Mouse (Mus musculus) cerebellum, adult 18-20 months (tissue): ENCODE data around the gene Hmcn2.
A peak's percentile ranks its signal among the peaks of the same experiment; 100 is the strongest.

ENCODE experiments used
- DNase-seq, 2 experiments: peaks; one replicate each; pipeline ENCODE4 v3.0.0; 2021

Hmcn2 gene

GRCm38 (mm10) chr2:31305684-31306083 lies 8.5 kb upstream of the Hmcn2 start:
- peak in 1 of 2 experiments; percentile 52 for DNase-seq

DNA sequence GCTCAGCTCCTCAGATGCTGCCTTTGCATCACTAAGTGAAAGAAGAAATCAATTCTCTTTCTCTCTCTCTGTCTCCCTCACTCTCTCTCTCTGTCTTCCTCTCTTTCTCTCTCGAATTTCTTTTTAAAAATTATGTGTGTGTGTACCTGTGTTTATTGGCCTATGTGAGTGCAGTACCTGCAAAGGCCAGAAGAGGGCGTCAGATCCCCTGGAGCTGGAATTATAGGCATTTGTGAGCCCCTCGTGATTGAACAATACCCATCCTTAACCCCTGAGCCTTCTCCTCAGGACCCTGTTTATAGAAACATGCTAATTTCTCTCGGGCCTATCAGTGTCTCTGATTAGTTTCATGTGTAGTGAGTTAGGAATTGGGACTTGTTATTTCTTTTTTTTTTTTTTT lies 6.0 kb upstream of the Hmcn2 start:
- DNase-seq, result no peak

GRCm38 (mm10) chr2:31309549-31309948 lies 4.7 kb upstream of the Hmcn2 start:
- DNase-seq, result no peak

DNA sequence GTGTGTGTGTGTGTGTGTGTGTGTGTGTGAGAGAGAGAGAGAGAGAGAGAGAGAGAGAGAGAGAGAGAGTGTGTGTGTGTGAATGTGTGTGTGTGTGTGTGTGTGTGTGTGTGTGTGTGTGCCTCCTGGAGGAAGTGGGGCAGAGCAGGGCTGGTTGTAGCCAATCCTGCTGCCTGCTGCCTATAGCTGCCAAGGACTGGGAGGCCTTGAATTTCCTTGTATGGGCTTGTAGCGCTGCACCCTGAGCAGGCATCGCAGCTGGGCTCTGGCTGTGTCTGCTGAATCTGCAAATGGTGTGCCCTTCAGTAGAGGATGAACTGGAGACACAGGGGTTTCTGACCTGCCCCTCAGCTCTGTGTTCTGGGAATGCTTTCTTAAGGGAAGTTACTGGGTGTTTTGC lies 3.9 kb downstream of the Hmcn2 start:
- DNase-seq, result no peak

DNA sequence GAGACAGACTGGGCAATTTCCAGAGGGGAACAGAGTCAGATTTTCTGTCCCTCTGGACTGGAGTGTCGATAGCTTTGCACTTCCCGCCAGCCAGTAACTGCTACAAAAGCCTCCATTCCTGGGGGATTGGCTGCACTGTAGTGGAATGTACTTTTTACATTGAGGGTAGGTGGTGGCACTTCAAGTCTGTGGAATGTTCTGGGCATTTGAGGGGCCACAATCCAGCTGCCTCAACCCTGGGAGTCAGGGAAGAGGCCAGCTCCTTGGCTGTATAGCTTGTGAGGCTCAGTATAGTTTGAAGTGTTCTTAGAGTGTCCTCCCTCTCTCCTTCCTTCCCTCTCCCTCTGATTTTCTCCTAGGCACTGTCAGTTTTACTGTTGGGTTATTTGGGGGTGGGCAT lies 5.0 kb downstream of the Hmcn2 start:
- no peak for DNase-seq

DNA sequence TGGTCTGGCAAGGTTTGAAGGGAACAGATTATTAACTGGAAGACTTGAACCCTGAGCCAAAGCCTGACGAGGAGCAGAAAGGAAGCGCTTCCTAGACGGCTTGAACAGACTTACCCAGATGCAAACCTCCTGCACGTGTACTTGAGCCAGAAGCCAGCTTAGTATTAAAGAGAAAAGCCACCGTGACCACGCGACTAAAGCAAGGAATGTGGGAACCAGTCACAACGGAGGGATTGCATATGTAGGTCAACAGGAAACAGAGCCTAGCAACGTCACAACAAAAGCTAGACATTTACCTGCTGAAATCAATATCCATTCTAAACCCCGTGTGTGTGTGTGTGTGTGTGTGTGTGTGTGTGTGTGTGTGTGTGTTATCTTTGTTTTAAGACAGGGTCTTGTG lies 13.0 kb downstream of the Hmcn2 start:
- no peak for DNase-seq

DNA sequence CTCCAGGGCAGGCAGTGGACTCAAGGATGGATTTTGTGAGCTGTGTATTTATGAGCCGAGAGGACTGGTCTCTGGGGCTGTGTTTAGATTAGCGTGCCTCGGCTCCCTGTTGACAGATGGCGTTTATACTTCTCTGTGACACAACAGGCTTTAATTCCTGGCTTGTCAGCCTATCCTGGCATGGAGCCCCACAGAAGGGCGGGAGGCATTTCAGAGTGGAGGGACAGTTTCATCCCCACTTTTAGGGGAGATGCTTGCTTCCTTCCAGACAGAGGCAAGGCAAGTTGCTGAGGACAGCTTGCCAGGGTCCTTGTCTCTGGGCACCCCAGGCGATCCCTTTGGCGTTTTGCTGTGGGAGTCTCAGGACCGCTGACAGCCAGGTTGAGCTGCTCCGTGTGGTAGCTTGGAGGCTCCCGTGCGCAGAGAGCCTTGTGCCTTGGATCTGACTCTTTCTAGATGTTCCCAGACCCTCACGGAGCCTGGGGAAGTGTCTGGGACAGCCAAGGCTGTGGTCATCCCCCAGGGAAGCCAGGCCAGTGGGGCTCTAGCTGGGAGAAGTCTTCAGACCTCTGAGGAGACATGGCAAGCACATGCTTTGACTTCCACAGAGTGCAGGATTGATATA lies 23.6 kb downstream of the Hmcn2 start:
- peak; percentile 27 to 40 for DNase-seq

DNA sequence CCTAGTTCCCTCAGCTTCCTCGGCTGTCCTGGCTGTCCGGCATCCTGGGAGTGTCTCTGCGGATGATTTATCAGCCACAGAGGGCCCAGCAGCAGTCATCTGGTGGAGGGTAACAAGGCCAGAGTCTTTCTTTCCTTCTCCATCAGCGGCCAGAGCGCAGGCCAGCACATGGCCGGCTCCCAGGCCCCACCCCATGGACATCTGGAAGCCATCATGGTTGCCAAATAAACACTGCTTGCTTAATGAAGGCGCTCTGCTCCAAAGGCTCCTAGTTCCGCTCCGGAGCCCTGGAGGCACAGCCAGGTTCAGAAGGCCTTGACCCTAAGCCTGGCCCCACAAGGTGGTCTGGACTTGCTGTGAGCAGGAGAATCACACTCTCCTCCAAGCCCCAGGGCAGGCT lies 25.6 kb downstream of the Hmcn2 start:
- peak in 1 of 2 experiments; percentile 6 for DNase-seq

- no peak for DNase-seq
These were observed 27.7 kb downstream of the Hmcn2 start for GRCm38 (mm10) chr2:31341726-31342535.

- DNase-seq, result no peak
These were observed 31.9 kb downstream of the Hmcn2 start for GRCm38 (mm10) chr2:31346096-31346495.

DNA sequence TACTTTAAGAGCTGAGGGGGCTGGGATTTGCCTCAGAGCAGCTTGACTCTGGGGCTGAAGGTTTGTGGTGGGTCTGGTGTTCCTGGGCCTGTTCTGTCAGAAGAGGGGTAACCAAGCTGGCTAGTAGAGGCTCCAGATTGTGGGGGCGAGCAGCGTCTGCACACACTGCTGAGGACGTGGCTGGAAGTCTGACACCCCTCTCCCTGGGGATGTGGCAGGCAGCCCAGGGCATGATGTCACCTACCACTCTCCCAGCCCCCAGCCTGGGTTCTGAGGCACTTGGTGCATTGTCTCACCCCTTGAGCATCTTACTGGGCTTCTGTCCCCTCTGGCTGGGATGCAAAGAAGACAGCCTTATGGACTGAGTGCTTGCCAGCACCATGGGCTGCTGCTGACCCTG lies 34.2 kb downstream of the Hmcn2 start:
- no peak for DNase-seq

DNA sequence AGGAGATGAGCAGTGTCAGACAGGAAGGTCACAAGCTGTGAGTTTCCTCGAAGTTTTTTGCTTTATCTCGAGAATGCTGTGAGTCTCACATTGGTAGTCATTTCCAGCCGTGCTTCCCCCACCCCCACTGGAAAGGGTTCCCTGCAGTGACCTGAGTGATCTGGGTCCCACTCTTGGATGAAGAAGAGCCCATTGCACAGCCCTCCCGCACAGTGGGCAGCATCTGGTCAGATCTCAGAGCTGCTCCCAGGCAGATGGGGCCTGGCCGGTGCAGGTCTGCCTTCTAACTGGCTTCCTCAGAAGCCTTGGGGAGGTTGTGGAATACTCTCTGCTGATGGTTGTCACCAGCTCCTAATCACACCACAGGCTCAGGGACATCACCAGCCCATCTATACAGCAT lies 34.6 kb downstream of the Hmcn2 start:
- no peak for DNase-seq

GRCm38 (mm10) chr2:31356771-31357170 lies 42.6 kb downstream of the Hmcn2 start:
- no peak for DNase-seq

GRCm38 (mm10) chr2:31359316-31359715 lies 45.1 kb downstream of the Hmcn2 start:
- no peak for DNase-seq

DNA sequence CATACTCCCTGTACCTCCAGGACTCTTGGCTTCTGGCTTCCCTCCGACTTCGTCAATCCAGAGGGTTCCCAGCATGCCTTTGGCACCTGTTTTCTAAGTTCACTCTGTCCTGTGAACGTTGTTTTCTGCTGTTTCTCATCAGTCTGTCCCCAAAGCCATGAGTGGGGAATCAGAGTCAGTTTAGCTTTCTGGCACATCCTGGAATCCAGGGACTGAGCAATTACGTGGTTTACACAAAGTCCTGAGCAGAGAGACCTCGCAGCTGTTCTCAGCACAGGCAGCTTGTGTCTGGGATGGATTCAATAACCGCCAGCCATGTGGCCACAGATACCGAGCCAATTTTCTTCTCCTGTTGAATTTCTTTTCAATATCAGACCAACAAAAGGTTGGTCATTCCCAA lies 53.0 kb downstream of the Hmcn2 start:
- DNase-seq, result no peak

GRCm38 (mm10) chr2:31371396-31371795 lies 57.2 kb downstream of the Hmcn2 start:
- no peak for DNase-seq

DNA sequence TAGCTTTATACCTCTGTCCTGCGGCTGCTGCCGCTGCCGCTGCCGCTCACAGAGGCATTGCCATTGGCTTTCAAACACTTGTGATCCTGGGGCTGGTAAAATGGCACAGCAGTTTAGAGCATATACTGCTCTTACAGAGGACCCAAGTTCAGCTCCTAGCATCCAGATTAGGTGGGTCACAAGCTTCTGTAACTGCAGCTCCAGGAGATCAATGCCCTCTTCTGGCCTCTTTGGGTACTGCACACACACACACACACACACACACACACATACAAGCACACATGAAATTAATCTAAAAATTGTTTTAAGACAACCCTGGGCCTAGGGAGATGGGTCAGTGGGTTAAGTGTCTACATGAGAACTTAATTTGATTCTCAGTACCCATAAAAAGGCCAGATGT lies 58.0 kb downstream of the Hmcn2 start:
- no peak for DNase-seq

GRCm38 (mm10) chr2:31374415-31374814 lies 60.2 kb downstream of the Hmcn2 start:
- DNase-seq, result no peak

DNA sequence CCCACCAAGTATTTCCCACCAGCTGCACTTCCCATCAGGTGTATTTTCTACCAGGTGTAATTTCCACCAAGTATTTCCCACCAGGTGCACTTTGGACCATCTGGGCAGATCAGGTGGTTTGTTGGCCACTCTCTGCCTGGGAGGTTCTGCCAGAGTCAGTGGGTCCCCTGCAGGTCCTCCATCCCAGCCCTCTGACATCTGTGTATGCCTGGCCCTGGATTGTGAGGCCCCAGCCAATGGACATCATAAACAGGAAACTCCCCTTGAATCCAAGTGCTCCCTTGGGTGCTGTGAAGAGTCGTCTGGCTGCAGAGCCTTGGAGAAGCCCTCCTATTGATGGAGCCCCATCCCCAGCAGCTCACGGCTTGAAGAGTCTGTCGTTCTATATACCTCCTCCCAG lies 61.8 kb downstream of the Hmcn2 start:
- peak in 1 of 2 experiments; percentile 21 for DNase-seq

DNA sequence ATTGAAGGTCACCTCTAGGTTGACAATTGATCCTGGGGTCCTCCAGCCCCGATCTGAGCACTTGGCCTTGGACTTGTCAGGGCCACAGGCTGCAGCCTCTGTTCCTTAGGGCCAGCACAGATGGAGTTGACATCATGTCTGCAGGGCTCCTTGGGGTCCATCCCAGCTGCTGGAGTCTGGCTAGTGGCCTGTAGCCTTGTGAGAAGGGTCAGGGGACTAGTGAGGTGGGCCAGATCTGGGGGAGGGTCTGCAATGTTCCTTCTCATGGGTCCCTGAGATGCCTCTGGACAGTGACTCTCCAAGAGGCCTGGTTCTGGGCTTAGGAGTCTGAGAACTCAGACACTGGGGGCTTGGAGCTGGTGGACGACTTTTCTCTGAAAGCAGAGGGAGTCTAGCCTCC lies 63.3 kb downstream of the Hmcn2 start:
- no peak for DNase-seq

- DNase-seq, result peak; percentile 78
These were observed 67.2 kb downstream of the Hmcn2 start for GRCm38 (mm10) chr2:31381292-31381846.

- peak; percentile 26 to 54 for DNase-seq
These were observed 68.7 kb downstream of the Hmcn2 start for GRCm38 (mm10) chr2:31382952-31383351.

- no peak for DNase-seq
These were observed 102.8 kb downstream of the Hmcn2 start for GRCm38 (mm10) chr2:31416968-31417367.

- no peak for DNase-seq
These were observed 103.8 kb downstream of the Hmcn2 start for GRCm38 (mm10) chr2:31418021-31418420.
